Mouse (Mus musculus): Measurements from ENCODE around the gene Rras.

Gene Rras

DNA sequence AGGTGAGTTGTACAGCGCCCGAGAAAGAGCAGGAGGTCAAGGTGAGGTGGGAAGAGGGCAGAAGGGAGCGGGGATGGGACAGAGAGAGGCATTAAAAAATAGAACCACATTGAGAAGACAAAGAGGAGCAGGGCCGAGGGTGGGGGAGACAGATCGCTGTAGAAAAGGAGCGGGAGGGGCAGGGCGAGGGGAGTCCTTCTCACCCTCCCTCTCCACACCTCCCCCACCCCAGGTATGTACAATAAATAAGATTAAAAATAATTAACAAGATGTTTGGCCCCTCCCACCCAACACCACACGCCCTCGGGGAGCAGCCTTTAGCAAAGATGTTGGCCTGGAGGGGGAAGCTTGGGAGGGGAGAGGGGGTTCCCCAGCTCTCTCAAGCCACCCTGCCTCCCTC, 10.0 kb downstream of the Rras start:
- no peak for DNase-seq

DNA sequence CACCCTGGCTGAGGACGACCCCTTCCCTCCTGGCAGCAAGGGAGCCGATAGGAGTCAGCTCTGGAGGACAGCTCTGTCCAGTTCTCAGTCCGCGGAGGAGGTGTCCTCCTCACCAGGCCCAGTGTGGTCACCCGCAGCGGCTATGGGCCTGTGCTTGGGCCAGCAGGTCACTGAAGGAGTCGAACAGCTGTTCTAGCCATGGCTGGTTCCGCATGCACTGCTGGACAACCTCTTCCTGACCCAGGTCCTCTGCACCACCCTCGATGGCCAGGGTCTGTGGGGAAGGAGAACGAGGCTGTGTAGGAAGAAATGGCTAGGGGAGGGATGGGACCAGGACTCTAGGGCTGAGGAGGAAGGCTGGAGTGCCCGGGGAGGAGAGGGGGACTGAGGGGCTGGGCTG, 10.6 kb downstream of the Rras start:
- DNase-seq = no peak

DNA sequence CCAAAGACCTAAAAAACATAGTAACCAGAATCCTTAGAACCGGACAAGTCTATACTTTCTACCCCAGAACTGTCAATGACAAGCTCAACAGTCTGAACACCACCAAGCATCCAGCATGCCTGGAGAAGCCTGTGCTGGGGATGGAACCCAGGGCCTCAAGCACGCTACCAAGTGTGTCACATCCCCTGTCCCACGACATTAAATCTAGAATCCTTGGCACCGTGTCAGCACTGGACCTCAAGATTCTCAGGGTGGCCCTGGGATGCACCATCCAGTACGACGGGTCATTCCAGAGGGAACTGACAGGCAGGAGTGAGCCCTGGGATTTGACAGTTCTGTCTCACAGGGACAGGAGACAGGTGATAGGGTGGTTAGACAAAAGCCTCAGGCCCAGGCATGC, 12.2 kb downstream of the Rras start:
- DNase-seq = no peak

DNA sequence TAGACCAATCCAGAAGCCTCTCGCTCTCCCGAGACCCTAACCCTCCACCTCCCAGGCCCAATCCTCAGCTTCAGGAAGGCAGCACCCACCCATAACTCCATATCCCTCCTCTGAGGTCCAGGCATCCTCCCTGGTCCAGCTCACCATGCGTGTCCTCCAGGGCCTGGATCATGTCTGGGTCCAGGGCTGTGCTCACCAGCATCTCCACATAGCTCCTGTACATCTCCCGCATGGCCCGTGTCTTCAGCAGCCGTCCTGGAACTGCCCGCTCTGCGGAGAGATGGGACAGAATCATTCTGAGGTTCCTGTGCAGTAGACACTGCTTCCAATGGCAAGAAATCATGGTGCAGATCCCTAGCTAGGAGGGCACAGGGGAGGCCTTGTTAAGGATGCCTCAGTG, 13.1 kb downstream of the Rras start:
- DNase-seq = no peak

DNA sequence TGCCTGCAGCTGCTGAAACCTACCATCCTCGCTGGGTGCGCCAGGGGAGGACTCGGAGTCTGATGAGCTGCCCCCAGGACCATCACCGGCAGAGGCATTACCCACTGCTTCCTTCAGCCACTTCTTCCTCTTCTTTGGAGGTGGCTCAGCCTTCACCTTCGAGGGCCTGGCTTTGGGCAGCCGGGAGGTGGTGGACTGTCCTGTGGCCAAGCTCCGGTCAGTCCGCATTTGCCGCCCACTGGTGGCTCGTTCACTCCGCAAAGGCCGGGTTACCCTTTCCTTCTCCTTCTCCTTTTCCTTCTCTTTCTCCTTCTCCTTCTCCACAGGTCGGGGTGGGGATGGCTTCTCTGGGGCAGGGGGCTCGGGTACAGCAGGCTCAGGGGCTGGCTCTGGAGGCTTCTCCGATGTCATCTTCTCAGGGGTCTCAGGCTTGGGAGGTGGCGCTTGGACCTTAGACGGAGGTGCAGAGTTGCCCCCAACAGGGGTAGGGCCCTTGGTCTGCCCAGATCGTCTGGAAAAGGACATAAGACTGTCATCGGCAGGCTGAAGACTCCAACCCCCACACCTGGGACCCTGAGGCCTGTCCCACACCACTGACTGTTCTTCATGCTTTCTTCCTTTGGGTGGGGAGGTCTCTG, 16.1 kb downstream of the Rras start:
- no peak for DNase-seq

DNA sequence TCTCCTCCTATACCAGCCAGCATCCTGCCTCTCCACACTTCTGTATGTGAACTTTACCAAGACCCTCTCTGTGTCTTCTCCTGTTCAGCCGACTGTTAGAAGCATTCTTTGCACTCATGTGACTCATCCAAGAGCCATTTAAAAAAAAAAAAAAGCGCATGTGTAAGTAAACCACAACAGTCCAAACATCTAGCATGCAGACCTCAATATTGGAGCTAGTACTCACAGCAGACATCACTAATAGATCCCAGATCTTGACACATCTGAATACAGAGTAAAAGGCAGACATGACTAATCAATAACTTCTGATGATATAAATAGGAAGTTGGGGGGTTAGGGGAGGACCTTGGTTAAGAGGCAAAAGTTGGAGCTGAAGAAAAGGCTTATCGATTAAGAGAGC, 17.9 kb downstream of the Rras start:
- DNase-seq = no peak

DNA sequence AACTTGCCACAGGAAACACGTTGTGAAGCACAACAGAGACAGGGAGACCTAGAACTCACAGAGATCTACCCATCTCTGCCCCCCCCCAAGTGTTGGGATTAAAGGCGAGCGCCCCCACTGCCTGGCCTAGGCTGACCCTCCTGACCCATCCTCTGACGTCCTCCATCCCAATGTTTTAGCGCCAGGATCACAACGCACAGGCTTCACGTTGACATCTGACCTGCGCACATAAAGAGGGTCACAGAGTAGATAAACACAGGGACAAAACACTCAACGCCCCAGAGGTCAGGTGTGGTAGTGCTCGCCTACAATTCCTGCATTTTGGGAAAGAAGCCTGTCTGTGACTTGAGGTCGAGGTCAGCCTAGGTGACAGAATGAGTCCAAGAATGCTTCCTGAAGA, 18.9 kb downstream of the Rras start:
- DNase-seq = no peak

DNA sequence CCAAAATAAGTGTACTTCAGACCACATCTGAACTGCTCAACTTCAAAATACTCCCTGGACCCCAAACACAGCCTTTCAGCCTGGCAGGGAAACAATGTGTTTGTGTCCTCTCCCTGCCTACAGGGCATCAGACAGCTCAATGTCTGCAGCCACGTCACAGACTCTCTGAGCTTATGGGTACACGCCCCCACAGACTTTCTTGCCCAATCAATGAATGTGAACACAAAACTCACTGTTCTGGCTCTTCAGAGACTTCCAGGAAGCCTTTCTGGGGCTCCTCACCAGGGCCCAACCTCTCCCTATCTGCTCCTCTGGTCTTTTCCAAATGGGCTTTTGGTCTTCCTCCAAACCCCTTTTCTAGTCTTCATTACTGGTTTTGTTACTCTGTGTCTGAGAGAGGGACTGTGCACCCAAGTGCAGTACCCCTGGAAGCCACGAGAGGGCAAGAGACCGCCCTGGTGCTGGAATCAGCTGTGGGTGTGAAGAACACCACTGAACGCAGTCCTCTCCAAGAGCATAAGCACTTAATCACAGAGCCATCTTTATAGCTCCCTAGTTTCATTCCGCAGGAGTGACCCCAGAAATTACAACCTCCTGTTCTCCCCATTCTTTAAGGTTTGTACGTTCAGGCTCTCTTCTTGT, 20.1 kb downstream of the Rras start:
- DNase-seq = peak; percentile 81 to 83

DNA sequence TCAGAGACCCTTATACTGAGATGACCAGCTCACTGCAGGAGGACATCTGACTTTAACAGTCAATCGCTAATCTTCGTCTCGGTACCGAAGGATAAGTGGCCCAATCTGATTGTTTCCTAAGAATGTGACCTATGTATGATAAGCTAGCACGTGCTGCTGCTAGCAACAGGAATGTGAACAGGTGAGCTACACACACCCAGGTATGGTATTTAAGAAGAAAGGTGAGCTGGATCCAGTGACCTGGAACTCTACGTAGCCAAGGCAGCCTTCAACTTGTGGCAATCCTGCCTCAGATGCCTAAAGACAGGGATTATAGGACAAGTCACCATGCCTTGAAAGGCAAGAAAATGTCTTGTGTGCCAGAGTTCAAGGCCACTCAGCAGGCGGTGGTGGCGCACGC, 20.6 kb downstream of the Rras start:
- no peak for DNase-seq

DNA sequence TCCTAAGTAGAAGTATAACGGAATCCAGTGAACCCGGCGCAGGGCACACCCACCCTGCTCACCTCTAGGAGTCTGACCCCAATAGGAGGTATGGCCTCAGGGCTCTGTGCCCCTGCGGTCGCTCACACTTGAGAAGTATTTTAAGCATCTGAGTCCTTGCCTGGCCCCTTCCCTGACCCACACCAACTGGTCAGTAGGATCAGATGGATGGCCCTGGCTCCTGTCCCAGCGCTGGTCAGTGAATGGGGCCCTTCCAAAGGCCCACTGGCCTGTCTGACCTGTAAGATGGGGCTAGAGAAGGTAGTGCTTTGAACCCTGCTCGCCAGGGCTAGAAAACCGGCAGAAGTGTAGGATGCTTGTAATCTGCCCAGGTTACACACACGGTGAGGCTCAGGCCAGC, 23.1 kb downstream of the Rras start:
- DNase-seq = no peak

DNA sequence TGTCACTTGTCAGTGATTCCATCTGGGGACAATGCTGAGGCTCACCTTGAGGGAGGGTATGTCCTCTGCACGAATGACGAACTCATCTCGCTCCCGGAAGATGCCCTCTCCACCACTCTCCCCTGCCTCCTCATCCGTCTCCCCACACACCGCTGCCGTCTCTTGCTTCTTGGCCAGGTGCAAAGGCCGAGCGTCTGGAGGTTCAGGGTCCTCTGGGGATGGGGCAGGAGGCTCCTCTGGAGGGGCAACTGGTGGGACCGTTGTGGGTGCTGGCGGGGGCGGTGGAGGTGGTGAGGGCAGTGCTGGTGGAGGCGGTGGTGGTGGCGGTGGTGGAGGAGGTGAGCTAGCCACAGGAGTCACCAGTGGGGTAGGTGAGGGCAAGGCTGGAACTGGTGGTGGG, 25.5 kb downstream of the Rras start:
- DNase-seq = no peak

DNA sequence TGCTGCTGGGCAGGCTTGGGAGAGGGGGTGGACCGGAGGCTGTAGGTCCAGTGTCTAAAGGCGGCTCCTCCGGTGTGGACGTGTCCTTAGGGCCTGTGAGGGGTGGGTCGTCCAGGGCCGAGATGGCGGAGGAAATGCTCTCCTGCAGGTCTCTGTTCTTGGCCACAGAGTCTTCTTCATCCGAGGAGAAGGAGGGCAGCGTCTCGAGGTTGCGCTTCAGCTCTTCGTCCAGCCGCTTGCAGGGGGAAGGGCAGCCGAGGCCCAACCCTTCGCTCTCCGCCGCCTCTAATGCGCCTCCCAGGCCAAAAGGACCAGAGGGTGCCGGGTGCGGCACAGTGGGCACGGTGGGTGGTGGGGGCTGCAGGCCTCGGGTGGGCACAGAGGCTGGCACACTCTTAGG, 28.0 kb downstream of the Rras start:
- DNase-seq = no peak

DNA sequence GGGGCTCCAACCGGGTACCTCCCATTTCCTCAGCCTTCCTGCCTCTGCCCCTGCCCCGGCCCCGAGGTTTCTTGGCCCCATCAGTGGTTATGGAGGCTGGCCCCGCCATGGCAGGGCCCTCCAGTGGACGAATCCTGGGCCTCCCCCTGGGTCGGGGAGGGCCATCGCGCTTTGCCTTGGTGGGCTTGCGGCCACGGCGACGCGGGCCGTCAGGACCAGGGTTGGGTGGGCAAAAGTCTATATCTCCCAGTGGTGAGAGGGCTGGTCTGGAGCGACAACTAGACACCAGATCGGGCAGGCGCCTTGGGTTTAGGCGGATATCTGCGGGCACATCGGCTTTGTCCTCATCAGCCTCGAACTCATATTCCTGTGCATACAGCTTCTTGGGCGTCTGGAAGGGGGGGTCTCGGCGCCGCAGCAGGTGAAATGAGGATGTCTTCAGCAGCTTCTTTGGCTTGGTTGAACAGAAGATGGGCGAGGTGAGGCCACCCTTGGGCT, 29.1 kb downstream of the Rras start:
- no peak for DNase-seq

DNA sequence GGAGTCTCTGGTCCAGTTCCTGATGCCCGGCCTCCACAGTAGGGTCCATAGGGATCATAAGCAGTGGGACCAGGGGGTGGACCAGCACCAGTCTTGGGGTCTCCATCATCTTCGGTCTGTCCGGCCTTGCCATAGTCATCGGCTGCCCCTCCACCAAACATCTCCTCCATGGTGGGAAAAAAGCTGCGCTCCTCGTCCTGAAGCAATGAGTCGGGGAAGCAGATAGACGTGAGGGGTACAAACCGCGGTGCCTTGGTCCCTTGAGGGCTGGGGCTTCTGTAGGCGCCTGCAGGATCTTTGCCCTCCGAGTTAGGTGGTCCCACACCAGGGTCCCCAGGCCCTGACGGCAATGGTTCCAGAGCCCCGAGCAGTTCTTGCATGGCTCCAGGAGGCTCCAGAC, 29.7 kb downstream of the Rras start:
- DNase-seq = no peak

DNA sequence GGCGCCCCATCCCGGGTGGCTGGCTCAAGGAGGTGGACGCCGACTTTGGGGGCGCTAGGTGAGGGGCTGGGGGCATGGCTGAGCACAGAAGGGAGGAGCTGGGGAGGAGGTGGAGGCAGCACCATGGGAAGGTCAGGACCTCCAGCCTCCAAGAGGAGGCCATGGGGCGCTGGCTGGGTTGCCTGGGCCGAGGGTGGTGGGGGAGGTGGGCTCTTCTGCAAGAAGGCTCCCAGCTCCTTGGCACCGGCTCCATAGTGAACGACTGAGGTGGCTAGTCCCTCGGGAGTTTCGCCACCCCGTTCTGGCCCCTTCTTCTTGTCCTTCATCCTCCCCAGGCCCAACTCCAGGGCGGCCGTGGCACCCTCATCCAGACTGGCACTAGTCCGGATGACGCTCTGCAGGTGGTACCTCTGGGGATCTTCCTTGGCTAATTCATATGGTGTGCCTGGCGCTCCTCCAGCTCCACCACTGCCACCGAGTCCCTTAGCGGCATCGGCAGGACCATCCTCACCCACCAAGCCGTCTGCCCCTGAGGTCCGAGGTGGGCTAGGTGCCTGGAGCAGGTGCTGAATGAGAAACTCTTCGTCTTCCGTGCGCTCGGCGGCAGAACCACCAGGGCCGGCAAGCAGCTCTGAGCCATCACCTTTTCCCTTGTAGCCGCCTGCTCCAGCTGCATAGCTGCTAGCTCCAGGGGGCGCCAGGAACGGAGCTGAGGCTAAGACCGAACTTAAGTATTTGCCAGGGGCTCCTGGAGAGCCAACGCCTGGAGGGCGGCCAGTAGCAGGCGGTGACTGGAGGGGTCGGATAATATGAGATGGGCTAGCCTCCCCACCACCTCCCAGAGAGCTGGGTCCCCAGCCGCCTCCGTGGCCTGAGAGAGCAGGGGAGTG, 30.5 kb downstream of the Rras start:
- DNase-seq = no peak

DNA sequence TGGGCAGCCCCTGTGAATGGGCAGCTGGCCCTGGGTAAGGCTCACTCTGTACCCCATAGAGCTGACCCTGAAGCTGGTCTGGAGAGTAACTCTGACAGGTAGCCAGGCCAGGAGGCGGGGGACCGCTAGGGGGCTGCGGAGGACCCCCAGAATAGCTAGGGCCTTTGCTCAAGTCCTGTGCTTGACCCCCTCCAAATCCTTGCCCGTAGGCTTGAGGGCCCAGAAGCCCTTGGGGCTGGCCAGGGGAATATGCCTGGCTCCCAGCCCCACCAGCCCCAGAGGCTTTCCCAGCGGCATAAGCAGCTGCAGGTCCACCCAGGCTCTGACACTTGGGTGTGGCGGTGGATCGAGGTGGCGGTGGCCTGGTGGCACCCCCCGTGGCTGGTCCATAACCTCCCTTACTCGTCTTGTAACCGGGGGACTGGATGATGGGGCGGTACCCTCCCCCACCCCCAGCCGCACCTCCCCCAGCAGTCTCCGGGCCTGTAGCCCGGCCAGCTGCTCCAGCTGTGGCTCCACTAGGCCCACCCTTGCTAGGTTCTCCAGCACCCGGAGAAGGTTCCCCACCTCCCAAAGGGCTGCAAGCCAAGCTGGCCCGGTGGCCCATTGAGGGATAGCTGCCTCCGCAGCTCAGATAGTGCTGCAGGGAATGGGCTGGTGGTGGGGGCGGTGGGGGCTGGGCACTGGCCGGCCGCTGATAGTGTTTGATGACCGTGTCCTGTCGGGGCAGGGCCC, 31.3 kb downstream of the Rras start:
- DNase-seq = no peak

DNA sequence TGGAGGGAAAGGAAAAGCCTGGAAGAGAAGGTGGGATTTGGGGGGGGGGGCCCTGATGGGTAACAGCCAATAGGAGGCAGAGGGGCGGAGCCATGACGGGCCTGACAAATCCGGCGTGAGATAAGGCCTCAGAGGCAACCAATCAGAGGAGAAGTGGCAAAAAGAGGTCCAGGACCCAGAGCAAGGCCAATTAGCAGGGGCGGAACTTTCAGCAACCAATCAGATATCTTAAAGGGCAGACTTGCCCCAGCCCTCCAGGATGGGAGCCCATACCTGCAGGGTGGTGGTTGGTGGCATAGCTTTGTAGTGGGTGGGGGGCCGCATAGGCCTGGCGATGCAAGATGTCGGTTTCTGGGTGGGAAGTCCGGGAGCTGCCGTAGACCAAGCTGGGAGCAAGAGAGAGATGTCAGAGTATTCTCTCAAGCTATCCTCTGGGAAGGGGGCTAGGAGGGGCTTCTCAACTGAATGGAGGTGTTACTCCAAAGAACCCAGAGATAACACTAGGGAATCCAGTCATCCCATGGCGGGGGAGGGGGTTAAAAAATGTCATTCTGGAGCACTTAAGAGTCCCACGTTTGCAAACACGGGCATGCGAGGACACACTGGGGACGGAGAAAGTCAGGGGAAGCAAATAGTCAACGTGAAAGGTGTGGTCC, 33.3 kb downstream of the Rras start:
- DNase-seq = peak; percentile 35 to 47

DNA sequence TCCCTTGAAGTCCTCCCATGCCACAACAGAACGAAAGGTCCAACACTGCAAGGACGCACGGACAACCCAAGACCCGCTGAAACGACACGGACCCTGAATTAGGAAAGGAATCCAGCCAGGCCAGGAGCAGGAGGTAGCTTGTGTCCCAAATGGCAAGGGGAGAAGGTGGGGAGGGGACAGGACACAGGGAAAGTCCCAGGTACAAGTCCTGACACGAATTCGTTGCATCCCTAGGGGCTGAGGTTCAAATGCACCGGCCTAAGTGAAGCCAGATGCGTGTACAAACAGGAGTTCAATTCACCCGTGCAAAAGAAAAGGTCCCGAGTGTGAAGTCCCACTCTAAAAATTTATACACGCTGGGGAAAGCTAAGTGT, 33.8 kb downstream of the Rras start:
- DNase-seq = no peak

DNA sequence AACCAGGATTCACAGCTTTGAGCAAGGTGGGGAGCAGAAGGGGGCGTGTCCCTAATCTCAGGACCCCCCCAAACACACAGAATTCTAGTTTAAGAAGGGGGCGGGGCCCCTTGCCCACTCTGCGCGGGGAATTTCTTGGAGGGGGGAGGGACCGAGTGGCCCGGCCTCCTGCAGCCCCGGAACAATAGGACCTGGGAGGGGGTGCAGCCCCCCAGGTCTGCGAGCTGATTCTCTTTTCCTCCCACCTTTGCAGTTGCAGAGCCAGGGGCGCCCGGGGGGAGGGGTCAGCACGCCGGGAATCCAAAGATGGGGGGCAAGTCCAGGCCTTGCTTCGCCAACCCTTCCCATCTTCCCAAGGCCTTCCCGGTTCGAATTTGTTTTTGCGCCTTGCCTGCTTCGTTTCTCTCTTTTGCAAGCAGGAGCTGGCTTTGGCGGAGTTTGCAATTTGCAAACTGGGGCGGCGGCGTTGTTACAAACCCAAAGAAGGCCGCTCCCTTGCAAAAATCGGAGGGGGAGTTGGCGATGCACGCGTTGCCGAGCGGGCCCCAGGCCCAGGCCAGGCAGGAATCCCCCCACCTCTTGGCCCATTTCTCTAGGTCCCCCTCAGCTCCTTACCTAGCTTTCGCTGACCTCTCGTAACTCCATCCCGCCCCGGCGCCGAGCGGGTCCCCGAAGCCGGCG, 34.6 kb downstream of the Rras start:
- peak; percentile 28 to 46 for DNase-seq

DNA sequence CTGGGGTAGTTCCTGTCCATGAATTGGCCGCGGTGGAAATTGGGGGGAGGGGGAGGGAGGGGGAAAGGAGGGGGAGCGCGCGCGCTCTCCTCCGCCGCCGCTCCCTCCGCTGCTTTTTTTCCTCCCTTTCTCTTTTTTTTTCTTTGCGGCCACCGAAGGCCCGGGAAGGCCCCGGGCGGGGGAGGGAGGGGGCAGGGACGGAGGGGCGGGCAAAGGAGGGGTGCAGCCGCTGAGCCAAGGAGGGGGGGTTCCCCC, 35.0 kb downstream of the Rras start, which contains the start of gene Prr12:
Prr12 (minus strand) TSS at position 20 of the 255 bp plus-strand sequence.
- no peak for DNase-seq

DNA sequence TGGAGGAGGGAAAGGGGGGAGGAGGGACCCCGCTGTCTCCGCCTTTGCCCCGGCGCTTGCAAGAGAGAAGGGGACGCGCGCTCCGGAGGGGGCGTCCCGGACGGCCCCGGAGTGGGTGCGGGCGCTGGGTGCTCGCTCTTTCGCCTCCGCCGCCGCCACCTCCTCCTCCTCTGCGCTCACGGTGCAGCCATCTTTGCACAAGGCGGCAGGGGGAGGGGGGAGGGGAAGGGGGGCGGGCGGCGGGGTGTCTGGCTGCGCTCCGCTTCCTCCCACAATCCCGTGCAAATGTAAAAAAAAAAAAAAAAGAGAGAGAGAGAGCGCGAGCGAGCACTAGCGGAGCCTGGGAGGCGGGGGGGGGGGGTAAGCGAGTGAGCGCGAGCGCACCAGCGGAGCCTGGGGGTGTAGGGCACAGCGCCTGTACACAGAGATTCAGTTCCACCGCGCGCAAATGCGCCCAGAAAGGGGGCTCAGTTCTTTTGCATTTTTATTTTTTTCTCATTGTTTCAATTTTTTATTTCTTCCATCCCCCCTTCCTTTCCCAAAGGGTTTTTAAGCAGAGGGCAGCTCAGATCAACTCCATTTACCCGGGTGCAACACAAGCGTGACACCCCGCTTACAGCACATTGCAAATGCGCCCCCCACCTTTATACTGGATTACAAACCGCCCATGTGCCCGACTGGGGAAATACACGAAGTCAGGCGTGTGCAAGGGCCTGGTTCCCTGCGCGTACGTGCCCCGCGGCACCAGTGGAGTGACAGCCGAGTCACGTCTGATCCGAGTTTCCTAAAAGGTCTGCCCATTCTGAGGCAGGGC, 35.6 kb downstream of the Rras start:
- peak; percentile 66 to 74 for DNase-seq
